Mouse (Mus musculus): ENCODE measurements around the gene Elf2.

GRCm38 (mm10) chr3:51348646-51349238 lies 8.3 kb upstream of the Elf2 start:
- TF ChIP-seq CTCF (conservative IDR thresholded peaks at IDR 0.05; ENCODE audit: low read length) (no peak), NANOG (IDR thresholded peaks at IDR 0.05; ENCODE audit: borderline replicate concordance, low read length) (no peak), POU5F1 (IDR thresholded peaks at IDR 0.05; ENCODE audit: borderline replicate concordance, low read length) (no peak)

All from E14TG2a.4 (cell line).